ENCODE assay signal across 31 mouse cellular contexts in the genomic region with DNA sequence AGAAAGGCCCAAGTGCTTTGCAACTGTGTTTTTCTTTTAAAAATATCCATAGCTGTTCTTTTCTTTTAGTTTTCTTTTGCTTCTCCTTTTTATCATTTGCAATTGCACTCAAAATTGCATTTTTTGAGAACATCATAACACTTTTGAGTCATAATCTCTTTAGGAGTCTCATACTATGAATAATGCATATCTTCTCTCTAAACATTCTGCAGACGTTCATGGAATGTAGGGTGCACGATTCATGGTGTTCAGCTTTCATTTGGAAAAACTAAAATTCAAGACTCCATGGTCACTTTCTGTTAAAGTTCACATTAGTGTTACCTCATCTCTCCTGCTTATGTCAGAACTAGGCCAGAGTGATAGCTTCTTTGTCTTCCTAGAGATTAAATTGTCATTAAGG.
"Had no signal": no experiment of that assay in that cellular context is flagged by ENCODE, and none has a peak within 500 bp of the region (broad histone marks: within the 10 kb centered on the region; RNA-seq: fewer than 3 reads in every experiment).

No protein-coding gene starts in this region.

- H3K27ac ChIP-seq: limb, embryonic 10.5 days; limb, embryonic 12.5 days; limb, embryonic 13.5 days; limb, embryonic 15.5 days; liver, embryonic 12.5 days; liver, embryonic 13.5 days; liver, embryonic 14.5 days; liver, embryonic 15.5 days; lung, embryonic 15.5 days; macrophage; midbrain, embryonic 10.5 days; midbrain, embryonic 12.5 days; midbrain, embryonic 13.5 days; midbrain, embryonic 15.5 days; neural tube, embryonic 12.5 days; neural tube, embryonic 13.5 days had no signal

- ATAC-seq: liver, embryonic 12.5 days; liver, postnatal 0 days; lung, postnatal 0 days; midbrain, embryonic 13.5 days; midbrain, embryonic 15.5 days; midbrain, embryonic 16.5 days had no signal

- DNase-seq: left cerebral cortex, postnatal 4 days; liver; liver, embryonic 13.5 days; liver, postnatal 0 days; lung, adult 18-20 months; lung, adult 2 months; lung, embryonic 14.5 days; lung, postnatal 10 days; lung, postnatal 14 days; lung, postnatal 36 days; lung, postnatal 4 days; midbrain, embryonic 14.5 days had no signal

- H3K4me1 ChIP-seq: limb, embryonic 10.5 days; limb, embryonic 12.5 days; limb, embryonic 13.5 days; limb, embryonic 15.5 days; liver, embryonic 12.5 days; liver, embryonic 13.5 days; liver, embryonic 15.5 days; lung, embryonic 15.5 days; midbrain, embryonic 10.5 days; midbrain, embryonic 12.5 days; midbrain, embryonic 13.5 days; midbrain, embryonic 15.5 days; neural tube, embryonic 12.5 days; neural tube, embryonic 13.5 days had no signal

- H3K4me3 ChIP-seq: limb, embryonic 10.5 days; limb, embryonic 12.5 days; limb, embryonic 13.5 days; limb, embryonic 15.5 days; liver, embryonic 12.5 days; liver, embryonic 13.5 days; liver, embryonic 15.5 days; lung, embryonic 15.5 days; megakaryocyte, embryonic 14.5 days; midbrain, embryonic 10.5 days; midbrain, embryonic 12.5 days; midbrain, embryonic 13.5 days; midbrain, embryonic 15.5 days; myocyte; neural tube, embryonic 12.5 days; neural tube, embryonic 13.5 days had no signal
